Mouse (Mus musculus) MEL (cell line): ENCODE data around the gene Plekho1.

ENCODE experiments used
- CHD2 ChIP-seq: IDR thresholded peaks from 2 replicates; pipeline ENCODE4 v1.6.1; 2011; ENCODE audit warnings: low read length, improper control_type of control experiment
- POLR2A ChIP-seq, 2 experiments: IDR thresholded peaks; 2 replicates each; pipeline ENCODE4 v1.6.1; 2011 to 2012; ENCODE audit warnings: low read length in 2 of 2, mild to moderate bottlenecking in 2 of 2, control low read depth in 1 of 2, improper control_type of control experiment in 1 of 2, low read depth in 1 of 2, moderate library complexity in 1 of 2; ENCODE audit not compliant: control insufficient read depth in 1 of 2, insufficient read depth in 1 of 2, poor library complexity in 1 of 2

GRCm38 (mm10) chr3:96008463-96008862 is 12.7 kb upstream of the Plekho1 start:
- TF ChIP-seq POLR2A (IDR thresholded peaks at IDR 0.05; ENCODE audit: control insufficient read depth in 1 of 2, insufficient read depth in 1 of 2, low read depth in 1 of 2, low read length in 2 of 2, poor library complexity in 1 of 2): no peak
- TF ChIP-seq CHD2: no peak
